Mouse (Mus musculus): ENCODE data around the gene Ccdc88b. TPM values are rescaled to one million over a fixed set of nuclear protein-coding genes. Genes with fewer than 3 reads are reported as not detected.
"Not testable (repeated sequence)": the region's sequence is repeated elsewhere in the genome, so short reads cannot be mapped to it uniquely, and the experiment has no call there.

Gene Ccdc88b
- under 1 TPM; 0.46 to 0.59 TPM for total RNA-seq (2021)
- long read RNA-seq, experiment 1, result 0 reads
- long read RNA-seq, experiment 2, result 0 reads

DNA sequence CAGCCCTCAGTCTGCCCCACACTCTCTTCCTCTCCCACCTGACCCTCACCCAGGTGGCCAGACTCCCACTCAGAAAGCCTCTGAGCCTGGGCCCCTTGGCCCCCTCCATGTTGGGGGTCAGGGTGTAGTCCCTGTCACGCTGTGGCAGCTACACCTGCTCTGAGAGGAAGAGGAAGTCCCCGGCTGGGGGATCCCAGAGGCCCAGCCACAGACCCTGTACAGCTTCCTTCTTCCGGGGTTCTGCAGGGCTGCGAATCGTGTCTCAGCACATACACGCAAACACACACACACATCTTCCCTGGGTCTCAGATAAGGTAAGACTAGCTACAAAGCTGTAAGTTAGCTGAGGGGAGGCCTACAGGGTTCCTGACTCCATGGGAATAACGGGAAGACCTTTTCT, at the start of gene Ccdc88b:
Gene Ccdc88b, minus strand, starts transcription at position 181 of the 400 bp plus-strand sequence.
- intact Hi-C loops (cut with DNase I), result no loop called here
- DNase-seq, result no peak
- no peak for TF ChIP-seq CTCF (IDR thresholded peaks at IDR 0.05)
- Histone ChIP-seq H3K27ac (no peak within 1 kb of the TSS), H3K4me3 (peak within 1 kb of the TSS; percentile 13; the same call in 1 of the 2 replicates)

GRCm38 (mm10) chr19:6907094-6907493, 49.1 kb upstream of the Ccdc88b start:
- no peak overlapping the region for H3K4me3 ChIP-seq
- TF ChIP-seq CTCF (IDR thresholded peaks at IDR 0.05), result no peak
- H3K27ac ChIP-seq, result no peak overlapping the region
- intact Hi-C loops (cut with DNase I), result loop anchor here (5.0 kb wide), 1 partner anchor 70 kb away; no protein-coding TSS in a partner anchor
- DNase-seq, result no peak

GRCm38 (mm10) chr19:6906199-6906598, 48.2 kb upstream of the Ccdc88b start:
- no peak for TF ChIP-seq CTCF (IDR thresholded peaks at IDR 0.05)
- H3K27ac ChIP-seq, result no peak overlapping the region
- DNase-seq, result no peak
- H3K4me3 ChIP-seq, result no peak overlapping the region
- intact Hi-C loops (cut with DNase I), result loop anchor here (5.0 kb wide), 1 partner anchor 69 kb away; no protein-coding TSS in a partner anchor

DNA sequence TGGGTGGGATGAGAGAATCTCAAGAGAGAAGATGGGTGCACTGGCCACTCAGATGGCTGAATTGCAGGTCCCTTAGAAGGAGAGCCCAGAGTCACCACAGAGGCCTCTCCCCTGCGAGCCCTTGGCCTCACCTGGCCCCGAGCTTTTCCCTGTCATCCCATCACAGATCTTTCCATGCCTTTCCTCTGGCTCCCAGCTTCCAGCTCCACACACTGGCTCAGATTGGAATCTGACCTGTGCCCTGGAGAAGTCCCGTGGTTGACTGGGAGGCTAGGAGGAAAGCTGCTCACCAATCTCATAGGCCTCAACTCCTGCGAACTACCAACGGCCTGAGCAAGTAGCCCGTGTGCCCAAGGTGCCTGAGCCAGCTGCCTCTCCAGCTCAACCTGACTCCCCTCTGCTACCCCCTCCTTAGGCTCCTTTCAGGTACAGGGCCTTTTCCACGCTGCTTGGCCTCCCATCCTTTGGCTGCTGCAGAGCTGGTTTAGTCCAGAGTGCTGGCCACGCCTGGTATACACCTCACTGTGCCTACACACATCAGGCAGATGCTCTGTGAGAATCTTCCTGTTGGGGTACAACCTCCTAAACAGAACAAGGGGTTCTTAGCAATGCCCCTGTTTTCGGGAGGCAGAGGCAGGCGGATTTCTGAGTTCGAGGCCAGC, 47.6 kb upstream of the Ccdc88b start:
- H3K4me3 ChIP-seq, result no peak overlapping the region
- no peak for TF ChIP-seq CTCF (IDR thresholded peaks at IDR 0.05)
- no peak for DNase-seq
- intact Hi-C loops (cut with DNase I), result loop anchor here (5.0 kb wide), 1 partner anchor 68 kb away; no protein-coding TSS in a partner anchor
- no peak overlapping the region for H3K27ac ChIP-seq

GRCm38 (mm10) chr19:6904846-6905245, 46.8 kb upstream of the Ccdc88b start:
- no peak overlapping the region for H3K4me3 ChIP-seq
- intact Hi-C loops (cut with DNase I), result loop anchor here (5.0 kb wide), 1 partner anchor 68 kb away; no protein-coding TSS in a partner anchor
- no peak for TF ChIP-seq CTCF (IDR thresholded peaks at IDR 0.05)
- no peak overlapping the region for H3K27ac ChIP-seq
- no peak for DNase-seq

DNA sequence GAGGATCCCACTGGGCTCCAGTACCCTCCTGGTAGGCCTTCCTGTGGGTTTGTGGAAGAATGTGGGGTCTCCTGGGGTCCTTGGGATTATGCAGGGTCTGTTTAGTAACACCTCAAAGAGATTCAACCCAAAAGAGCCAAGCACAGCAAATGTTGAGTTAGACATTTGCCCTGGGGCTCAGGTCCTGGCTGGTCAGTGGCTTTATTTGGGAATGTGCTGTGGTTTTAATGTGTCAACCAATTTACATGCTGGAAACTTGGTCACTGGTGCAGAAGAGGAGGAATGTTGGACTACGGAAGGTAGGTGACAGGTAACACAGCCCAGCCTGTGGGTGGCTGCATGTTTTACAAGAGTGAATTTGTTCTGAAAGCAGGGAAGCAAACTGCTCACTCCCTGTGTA, 45.0 kb upstream of the Ccdc88b start:
- intact Hi-C loops (cut with DNase I), result no loop called here
- no peak overlapping the region for H3K4me3 ChIP-seq
- no peak for DNase-seq
- no peak for TF ChIP-seq CTCF (IDR thresholded peaks at IDR 0.05)
- no peak overlapping the region for H3K27ac ChIP-seq

DNA sequence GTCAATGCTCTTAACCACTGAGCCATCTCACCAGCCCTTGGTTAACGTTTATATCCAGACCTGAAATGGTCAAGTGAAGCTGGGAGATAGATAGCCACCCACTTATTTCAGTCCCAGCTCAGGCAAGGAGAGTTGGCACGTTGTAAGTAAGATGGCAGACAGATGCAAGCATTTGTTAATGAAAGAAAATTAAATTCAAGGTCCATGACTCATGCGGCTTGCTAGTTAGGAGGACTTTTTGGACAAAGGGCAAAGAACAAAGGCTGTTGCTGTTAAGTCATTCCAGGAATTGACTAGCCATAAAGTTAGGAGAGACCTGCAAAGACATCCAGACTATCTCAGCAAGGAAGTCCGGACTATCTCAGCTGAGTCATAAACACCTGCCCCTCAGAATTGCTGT, 41.6 kb upstream of the Ccdc88b start:
- DNase-seq, result no peak
- H3K27ac ChIP-seq, result no peak overlapping the region
- intact Hi-C loops (cut with DNase I), result no loop called here
- no peak overlapping the region for H3K4me3 ChIP-seq
- no peak for TF ChIP-seq CTCF (IDR thresholded peaks at IDR 0.05)

DNA sequence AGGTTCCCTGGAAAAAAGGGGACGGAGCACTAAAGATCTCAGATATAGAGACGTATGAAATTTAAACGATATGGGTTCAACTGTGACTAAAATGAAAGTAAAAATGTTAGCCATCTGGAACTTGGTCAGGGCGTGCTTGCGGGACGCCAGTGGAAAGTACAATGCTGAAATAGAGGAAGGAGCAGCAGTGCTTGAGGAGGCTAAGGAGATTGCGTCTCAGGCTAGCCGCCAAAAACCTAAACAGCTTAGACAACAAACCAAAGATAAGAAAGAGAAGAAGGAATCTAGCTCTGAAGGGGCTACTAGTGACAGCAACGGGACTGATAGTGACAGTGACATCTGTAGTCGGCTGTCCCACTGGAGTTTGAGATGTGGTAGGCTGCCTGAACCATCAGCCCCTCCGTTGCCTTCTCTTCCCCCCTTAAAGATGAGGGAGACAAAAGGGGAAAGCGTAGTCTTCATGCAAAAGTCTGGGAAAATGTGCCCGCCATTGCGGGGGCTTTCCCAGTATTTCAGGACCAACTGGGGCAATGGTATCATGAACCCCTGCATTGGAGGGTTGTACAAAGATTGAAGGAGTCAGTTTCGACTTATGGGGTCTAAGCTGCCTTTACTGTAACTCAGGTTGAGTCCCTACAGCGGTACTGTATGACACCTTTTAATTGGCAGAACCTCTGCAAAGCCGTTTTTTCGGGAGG, 37.7 kb upstream of the Ccdc88b start:
- H3K27ac ChIP-seq; DNase-seq; intact Hi-C loops (cut with DNase I): not testable (repeated sequence)
- H3K4me3 ChIP-seq, result peak overlapping the region; percentile 26

DNA sequence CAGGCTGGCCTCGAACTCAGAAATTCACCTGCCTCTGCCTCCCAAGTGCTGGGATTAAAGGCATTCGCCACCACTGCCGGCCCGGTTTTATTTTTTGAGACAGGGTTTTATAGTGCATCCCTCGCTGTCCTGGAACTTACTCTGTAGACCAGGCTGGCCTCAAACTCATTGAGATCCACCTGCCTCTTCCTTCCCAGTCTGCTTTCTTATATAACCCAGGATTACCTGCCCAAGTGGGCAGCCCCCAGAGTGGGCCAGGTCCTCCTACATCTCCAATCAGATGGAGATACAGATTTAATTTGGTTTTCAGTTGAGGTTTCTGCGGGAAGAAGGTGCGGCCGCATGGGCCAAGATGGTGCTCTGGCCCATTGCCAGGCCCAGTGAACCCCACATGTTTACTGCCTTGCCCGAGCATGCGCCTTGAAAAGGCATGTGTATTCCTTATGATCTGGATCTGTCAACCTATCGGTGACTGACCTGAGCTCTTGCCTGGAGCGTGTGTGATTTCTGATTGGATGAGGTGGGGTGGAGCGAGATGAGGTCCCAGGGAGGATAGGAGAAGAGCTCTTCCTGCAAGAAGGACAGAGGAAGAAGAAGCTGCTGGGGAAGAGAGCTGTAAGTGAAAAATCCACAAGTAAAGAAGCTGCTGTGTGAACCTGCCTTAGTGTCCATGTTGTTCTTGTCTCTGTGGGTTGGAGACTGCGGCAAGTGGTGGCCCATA, 35.9 kb upstream of the Ccdc88b start:
- intact Hi-C loops (cut with DNase I), result no loop called here
- DNase-seq, result no peak
- no peak overlapping the region for H3K27ac ChIP-seq
- TF ChIP-seq CTCF (IDR thresholded peaks at IDR 0.05), result no peak
- no peak overlapping the region for H3K4me3 ChIP-seq

DNA sequence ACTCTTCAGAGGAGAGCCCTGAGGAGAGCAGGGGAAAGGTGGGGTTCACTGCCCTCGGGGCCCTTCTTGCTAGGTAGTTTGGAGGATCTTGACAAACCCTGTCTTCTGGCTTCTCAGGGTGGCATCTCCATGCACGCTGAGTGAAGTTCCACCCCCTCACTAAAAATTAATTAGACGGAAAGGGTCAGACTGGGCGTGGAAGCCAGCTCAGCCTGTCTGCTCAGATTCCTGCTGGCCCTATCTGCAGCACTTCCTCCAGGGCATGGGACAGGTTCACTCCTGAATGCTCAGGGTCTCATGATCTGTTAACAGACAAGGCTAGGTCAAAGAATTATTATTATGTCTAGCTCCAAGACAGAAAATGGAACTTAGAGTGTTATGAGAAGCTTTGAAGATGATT, 34.5 kb upstream of the Ccdc88b start:
- no peak overlapping the region for H3K4me3 ChIP-seq
- no peak for DNase-seq
- TF ChIP-seq CTCF (IDR thresholded peaks at IDR 0.05), result no peak
- intact Hi-C loops (cut with DNase I), result no loop called here
- no peak overlapping the region for H3K27ac ChIP-seq

DNA sequence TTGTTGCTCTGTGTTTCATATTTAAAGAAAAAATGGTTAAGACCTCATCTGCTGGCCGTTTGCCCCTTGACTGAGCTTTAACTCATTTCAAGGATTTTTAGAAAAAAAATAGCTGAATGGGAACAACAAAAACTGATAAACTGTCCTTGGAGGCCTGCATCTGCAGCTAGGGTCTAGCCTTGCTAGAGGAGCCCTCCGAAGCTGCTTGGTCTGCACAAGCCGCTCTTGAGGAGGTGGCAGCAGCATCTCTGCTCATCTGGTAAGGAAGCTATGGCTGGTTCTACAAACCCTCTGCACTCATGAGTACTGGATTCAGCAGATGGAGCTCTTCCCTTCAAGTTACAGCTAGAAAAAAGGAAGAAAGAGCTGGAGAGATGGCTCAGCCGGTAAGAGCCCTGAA, 20.0 kb upstream of the Ccdc88b start:
- no peak for TF ChIP-seq CTCF (IDR thresholded peaks at IDR 0.05)

DNA sequence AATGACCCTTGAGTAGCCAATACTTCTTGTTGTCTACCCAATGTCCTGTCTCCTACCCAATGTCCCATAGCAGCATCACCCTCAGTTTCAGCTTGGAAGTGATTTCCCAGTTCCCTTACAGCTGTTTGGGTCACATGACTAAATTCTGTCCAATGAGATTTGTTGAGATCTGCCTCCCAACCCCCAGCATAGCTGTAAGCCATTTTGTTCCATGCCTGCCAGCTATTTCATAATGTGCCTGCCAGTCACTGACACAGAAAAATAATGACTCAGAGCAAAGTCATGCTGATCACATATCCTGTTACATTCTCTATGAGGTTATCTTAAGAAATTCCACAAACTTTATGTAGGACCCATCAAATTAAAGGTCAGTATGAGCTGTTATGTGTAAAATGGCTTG, 18.8 kb upstream of the Ccdc88b start:
- intact Hi-C loops (cut with DNase I), result no loop called here
- Histone ChIP-seq H3K27ac (no peak overlapping the region), H3K4me3 (no peak overlapping the region)
- TF ChIP-seq CTCF (IDR thresholded peaks at IDR 0.05), result no peak
- DNase-seq, result no peak

More for the DNA sequence above, 20.0 kb upstream of the Ccdc88b start:
- Histone ChIP-seq H3K4me3 (no peak overlapping the region), H3K27ac (no peak overlapping the region)
- no peak for DNase-seq
- intact Hi-C loops (cut with DNase I), result no loop called here

GRCm38 (mm10) chr19:6875834-6876233, 17.8 kb upstream of the Ccdc88b start:
- intact Hi-C loops (cut with DNase I), result no loop called here
- no peak overlapping the region for H3K4me3 ChIP-seq
- H3K27ac ChIP-seq, result no peak overlapping the region
- no peak for TF ChIP-seq CTCF (IDR thresholded peaks at IDR 0.05)
- no peak for DNase-seq
